Mouse (Mus musculus) olfactory bulb, adult 2 months (tissue): Measurements from ENCODE around the gene Arhgef1. TPM values are rescaled to one million over a fixed set of nuclear protein-coding genes. Genes with fewer than 3 reads are reported as not detected.

Experiments
- H3K27ac ChIP-seq: fragments of 200-500 bp; 2 replicates; pipeline ENCODE4 v1.5.1; 2012; ENCODE audit warnings: low read depth, low read length; ENCODE audit not compliant: insufficient read depth
- H3K4me1 ChIP-seq: fragments of 200-500 bp; 2 replicates; pipeline ENCODE4 v1.6.1; 2012; ENCODE audit warnings: low read length; ENCODE audit not compliant: control insufficient read depth, insufficient read depth
- H3K4me3 ChIP-seq: fragments of 200-500 bp; 2 replicates; pipeline ENCODE4 v1.5.1; 2012; ENCODE audit warnings: mild to moderate bottlenecking, low read depth, low read length, moderate library complexity; ENCODE audit not compliant: insufficient read depth
- CTCF ChIP-seq: fragments of 200-500 bp; IDR thresholded peaks from 2 replicates; pipeline ENCODE4 v1.5.1; 2012; ENCODE audit warnings: low read depth, mild to moderate bottlenecking, low read length, moderate library complexity; ENCODE audit not compliant: insufficient read depth
- POLR2A ChIP-seq: fragments of 200-500 bp; IDR thresholded peaks from 2 replicates; pipeline ENCODE4 v1.6.1; 2012; ENCODE audit warnings: mild to moderate bottlenecking, low read depth, low read length, moderate library complexity; ENCODE audit not compliant: insufficient read depth
- WGBS: fragments of 180-500 bp; shearing (Covaris S2); methylation state at CpG from one replicate; pipeline ENCODE4 v1.1.7; 2018; 5-methylcytosine and 5-hydroxymethylcytosine counted together
- polyA plus RNA-seq: library from polyadenylated mRNA; stranded (reverse); fragments of >200 nt; gene quantifications from 2 replicates; pipeline ENCODE4 v1.2.4, GENCODE M21; 2012; ENCODE audit warnings: low replicate concordance; ENCODE audit not compliant: missing spikeins, insufficient read depth, insufficient read length

The Arhgef1 gene
- 291 and 636 TPM in 2 replicates for polyA plus RNA-seq

- Histone ChIP-seq H3K27ac (peak within 1 kb of the TSS; percentile 12; the same call in 1 of the 2 replicates), H3K4me3 (peak within 1 kb of the TSS; percentile 71), H3K4me1 (peaks cover 24% of the 10 kb centered on the region)
- TF ChIP-seq CTCF (no peak), POLR2A (no peak)
- 8% methylated on average over 64 of the region's 68 CpGs for WGBS
Measured at GRCm38 (mm10) chr7:24902630-24903443, at the start of gene Arhgef1. Gene Arhgef1 (plus strand): TSS chr7:24902912.

GRCm38 (mm10) chr7:24853233-24853563 lies 49.5 kb upstream of the Arhgef1 start:
- peaks cover 6% of the 10 kb centered on the region for H3K4me1 ChIP-seq
- no peak for TF ChIP-seq CTCF
- no peak overlapping the region for H3K27ac ChIP-seq
- no peak overlapping the region for H3K4me3 ChIP-seq

- Histone ChIP-seq H3K27ac (no peak overlapping the region), H3K4me3 (no peak overlapping the region), H3K4me1 (peaks cover 6% of the 10 kb centered on the region)
- no peak for TF ChIP-seq POLR2A
- no peak for TF ChIP-seq CTCF
- WGBS = 65% methylated on average over 7 of the region's 7 CpGs
Measured at GRCm38 (mm10) chr7:24853695-24854094, 49.0 kb upstream of the Arhgef1 start.

- no peak overlapping the region for H3K27ac ChIP-seq
- TF ChIP-seq POLR2A = no peak
- TF ChIP-seq CTCF = no peak
- no peak overlapping the region for H3K4me3 ChIP-seq
- no peaks in the 10 kb centered on the region for H3K4me1 ChIP-seq
- WGBS = 51% methylated on average over 6 of the region's 6 CpGs
Measured at GRCm38 (mm10) chr7:24856460-24857120, 46.1 kb upstream of the Arhgef1 start.

GRCm38 (mm10) chr7:24859234-24859633 lies 43.5 kb upstream of the Arhgef1 start:
- 74% methylated on average over 5 of the region's 5 CpGs for WGBS
- H3K4me1 ChIP-seq = peaks cover 2% of the 10 kb centered on the region
- H3K27ac ChIP-seq = no peak overlapping the region
- no peak for TF ChIP-seq POLR2A
- TF ChIP-seq CTCF = no peak
- H3K4me3 ChIP-seq = no peak overlapping the region

GRCm38 (mm10) chr7:24861913-24862312 lies 40.8 kb upstream of the Arhgef1 start, which contains the start of gene Gm9844:
Gene Gm9844 (plus strand): TSS chr7:24862213.
- WGBS = 87% methylated on average over 7 of the region's 7 CpGs
- H3K27ac ChIP-seq = no peak within 1 kb of the TSS
- no peak within 1 kb of the TSS for H3K4me3 ChIP-seq
- TF ChIP-seq POLR2A (no peak), CTCF (no peak)
- H3K4me1 ChIP-seq = peaks cover 4% of the 10 kb centered on the region

GRCm38 (mm10) chr7:24862853-24863252 lies 39.9 kb upstream of the Arhgef1 start:
- TF ChIP-seq POLR2A = no peak
- no peak for TF ChIP-seq CTCF
- WGBS = 90% methylated on average over 4 of the region's 4 CpGs
- no peak overlapping the region for H3K4me3 ChIP-seq
- H3K27ac ChIP-seq = no peak overlapping the region
- peaks cover 4% of the 10 kb centered on the region for H3K4me1 ChIP-seq

- H3K27ac ChIP-seq = no peak overlapping the region
- 37% methylated on average over 6 of the region's 6 CpGs for WGBS
- peaks cover 4% of the 10 kb centered on the region for H3K4me1 ChIP-seq
- no peak for TF ChIP-seq CTCF
- TF ChIP-seq POLR2A = no peak
- H3K4me3 ChIP-seq = no peak overlapping the region
Measured at GRCm38 (mm10) chr7:24864156-24864555, 38.6 kb upstream of the Arhgef1 start.

GRCm38 (mm10) chr7:24869080-24869479 lies 33.6 kb upstream of the Arhgef1 start:
- no peak overlapping the region for H3K4me3 ChIP-seq
- no peak for TF ChIP-seq POLR2A
- no peak for TF ChIP-seq CTCF
- H3K4me1 ChIP-seq = peaks cover 11% of the 10 kb centered on the region
- WGBS = 34% methylated on average over 17 of the region's 17 CpGs
- no peak overlapping the region for H3K27ac ChIP-seq
